In the genomic region with DNA sequence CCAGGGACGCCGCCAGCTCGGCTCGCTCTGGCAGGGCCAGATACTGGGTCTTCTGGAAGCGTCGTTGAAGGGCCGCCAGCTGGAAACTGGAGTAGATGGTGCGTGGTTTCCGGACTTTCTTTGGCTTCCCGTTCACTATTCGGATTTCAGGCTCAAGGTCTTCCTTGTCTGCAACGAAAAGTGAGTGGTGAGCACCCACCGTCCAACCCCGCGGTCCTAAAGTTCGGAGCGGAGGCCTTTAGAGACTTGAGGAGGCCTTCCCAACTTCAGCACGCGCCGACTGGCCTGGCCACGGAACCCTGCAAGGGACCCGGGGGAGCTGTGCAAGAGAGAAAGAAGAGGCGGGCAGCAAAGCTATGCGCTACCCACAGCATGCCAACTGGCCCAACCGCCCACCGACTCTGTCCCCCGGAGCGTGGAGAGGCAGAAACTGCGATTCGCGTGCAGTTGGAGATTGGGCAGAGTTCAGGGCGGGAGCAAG, we compare ENCODE assay signal across 7 mouse cellular contexts. TPM values are rescaled to one million over a fixed set of nuclear protein-coding genes. Genes with fewer than 3 reads are reported as not detected.
DNase-seq lines count a peak whose midpoint lies in the region; TF ChIP-seq lines count a peak whose summit lies in the region.

No protein-coding gene starts in this region.

- peak; percentile 21 for DNase-seq in thymus, adult 2 months
- no peak for DNase-seq in thymus, postnatal 0 days (ENCODE audit: low spot score)
- no peak for DNase-seq in forebrain, embryonic 10.5 days (ENCODE audit: extremely low spot score, low spot score)
- peak; percentile 53 for DNase-seq in induced T-regulatory cell, adult 2 months (ENCODE audit: low read depth)
- DNase-seq in Muller cell, postnatal 12 days (ENCODE audit: inconsistent ontology term) = no peak
- DNase-seq in left cerebral cortex, adult 8-10 months (ENCODE audit: low spot score in 2 of 2) = no peak

- no peak for TF ChIP-seq POLR2A in thymus, adult 2 months (IDR thresholded peaks at IDR 0.05; ENCODE audit: control insufficient read depth, extremely low read depth, insufficient read depth, low read length, poor library complexity)
- TF ChIP-seq POLR2A in myocyte (IDR thresholded peaks at IDR 0.05; ENCODE audit: insufficient read length, low read depth) = no peak

- H3K9me3 ChIP-seq in forebrain, embryonic 10.5 days = no peaks in the 10 kb centered on the region

- WGBS in thymus, adult 2 months = 5% methylated on average over 32 of the region's 32 CpGs
- under 1% methylated on average over 32 of the region's 32 CpGs for WGBS in forebrain, embryonic 10.5 days

- no peaks in the 10 kb centered on the region for H3K36me3 ChIP-seq in thymus, adult 2 months (ENCODE audit: control insufficient read depth, insufficient read depth, low read length)
- peaks cover 6% of the 10 kb centered on the region; the same call in 1 of the 2 replicates for H3K36me3 ChIP-seq in forebrain, embryonic 10.5 days (replicated peaks)
- H3K36me3 ChIP-seq in myocyte (ENCODE audit: control insufficient read depth, insufficient read depth) = no peaks in the 10 kb centered on the region

- no peak overlapping the region for H3K27ac ChIP-seq in thymus, adult 2 months (ENCODE audit: control insufficient read depth, insufficient read depth, low read length)
- peak overlapping the region; percentile 86 for H3K27ac ChIP-seq in forebrain, embryonic 10.5 days

- peak overlapping the region; percentile 43 for H3ac ChIP-seq in myocyte (ENCODE audit: control insufficient read depth, insufficient read length)

- no peak overlapping the region for H3K4me3 ChIP-seq in thymus, adult 2 months (ENCODE audit: control insufficient read depth, insufficient read depth, low read length)
- peak overlapping the region; percentile 72 for H3K4me3 ChIP-seq in forebrain, embryonic 10.5 days
- peak overlapping the region; percentile 59 for H3K4me3 ChIP-seq in myocyte

- peaks cover 18% of the 10 kb centered on the region for H3K4me1 ChIP-seq in thymus, adult 2 months (replicated peaks; ENCODE audit: control insufficient read depth, insufficient read depth, low read length)
- H3K4me1 ChIP-seq in forebrain, embryonic 10.5 days = peaks cover 76% of the 10 kb centered on the region

- H3K27me3 ChIP-seq in thymus, adult 2 months (ENCODE audit: control insufficient read depth, insufficient read depth, low read length) = peaks cover 59% of the 10 kb centered on the region
- H3K27me3 ChIP-seq in forebrain, embryonic 10.5 days (ENCODE audit: poor library complexity, severe bottlenecking) = peaks cover 97% of the 10 kb centered on the region
- H3K27me3 ChIP-seq in myocyte (ENCODE audit: control insufficient read depth, insufficient read depth, insufficient read length) = no peaks in the 10 kb centered on the region

- no peak for TF ChIP-seq CTCF in thymus, adult 2 months (IDR thresholded peaks at IDR 0.05; ENCODE audit: borderline replicate concordance, control insufficient read depth, extremely low read depth, insufficient read depth, low read length, poor library complexity)

- peaks cover 5% of the 10 kb centered on the region for H3K79me2 ChIP-seq in myocyte (ENCODE audit: control insufficient read depth, insufficient read depth)

- peak overlapping the region; percentile 99 for H3K4me2 ChIP-seq in myocyte (ENCODE audit: low read depth)

TF ChIP-seq in myocyte, 11 proteins besides CTCF, POLR2A, EP300 and RAD21:
- TF ChIP-seq TCF12 (IDR thresholded peaks at IDR 0.05; ENCODE audit: insufficient read depth, poor library complexity, severe bottlenecking) (no peak), SRF (IDR thresholded peaks at IDR 0.05; ENCODE audit: control insufficient read depth, insufficient read length, low read depth) (no peak), E2F4 (IDR thresholded peaks at IDR 0.05; ENCODE audit: insufficient read depth) (no peak), MYOD1 (IDR thresholded peaks at IDR 0.05; ENCODE audit: control insufficient read depth in 1 of 3, insufficient read length in 2 of 3, low read depth in 2 of 3) (no peak), MAX (IDR thresholded peaks at IDR 0.05; ENCODE audit: low read depth) (no peak), USF1 (IDR thresholded peaks at IDR 0.05; ENCODE audit: low read depth) (no peak), TCF3 (IDR thresholded peaks at IDR 0.05; ENCODE audit: insufficient read length, low read depth) (no peak), REST (IDR thresholded peaks at IDR 0.05; ENCODE audit: insufficient read depth, insufficient read length) (no peak)

RNA-seq across cellular contexts. Expression of gene Dlx2, which starts 1.1 kb away (rescaled TPM):
- polyA plus RNA-seq in thymus, adult 2 months (2012; rRNA removed) = 0.12 and 0.17 TPM in 2 replicates
- polyA plus RNA-seq in thymus, postnatal 0 days (2015; fragmentation: Nextera tagmentation; extraction: Ambion mirVana) = 0.05 TPM in 1 of 2 replicates, not detected in the other
- 15.5 and 17.8 TPM in 2 replicates for polyA plus RNA-seq in forebrain, embryonic 10.5 days (2016; fragmentation: Nextera tagmentation; extraction: Ambion mirVana)
- polyA plus RNA-seq in myocyte (2012; fragmentation: generic; extraction: Trizol) = 1.7 TPM
- 1 to 10 TPM; 4.8 to 8.6 (median 6.8) TPM for total RNA-seq in left cerebral cortex, adult 8-10 months (2022)

RNA-seq across cellular contexts. Expression of gene Dlx1, which starts 17.5 kb away (rescaled TPM):
- 0.78 and 0.99 TPM in 2 replicates for polyA plus RNA-seq in thymus, adult 2 months (2012; rRNA removed)
- 0.12 and 0.44 TPM in 2 replicates for polyA plus RNA-seq in thymus, postnatal 0 days (2015; fragmentation: Nextera tagmentation; extraction: Ambion mirVana)
- 32.5 and 32.9 TPM in 2 replicates for polyA plus RNA-seq in forebrain, embryonic 10.5 days (2016; fragmentation: Nextera tagmentation; extraction: Ambion mirVana)
- 0.64 TPM for polyA plus RNA-seq in myocyte (2012; fragmentation: generic; extraction: Trizol)
- total RNA-seq in left cerebral cortex, adult 8-10 months (2022) = 10 to 100 TPM; 17.8 to 23.6 (median 19.4) TPM

Comparison
In these comparisons a context has a peak if more than half of its experiments do, and no peak if none do; other contexts are left out.
1. DNase-seq: peak in thymus, adult 2 months (single experiment) and induced T-regulatory cell, adult 2 months (single experiment); none in thymus, postnatal 0 days (single experiment), forebrain, embryonic 10.5 days (single experiment), Muller cell, postnatal 12 days (single experiment) and left cerebral cortex, adult 8-10 months (0 of 2).
2. RNA of gene Dlx1, which starts 17.5 kb away (polyA plus RNA-seq): 32.5 to 32.9 TPM in forebrain, embryonic 10.5 days; 0.78 to 0.99 TPM in thymus, adult 2 months, 0.64 TPM in myocyte (single experiment) and 0.12 to 0.44 TPM in thymus, postnatal 0 days; every median in the first group is over 10 times any median in the second.